Mouse (Mus musculus): ENCODE measurements around the gene Gm9611. TPM values are rescaled to one million over a fixed set of nuclear protein-coding genes. Genes with fewer than 3 reads are reported as not detected.
"Not testable (repeated sequence)": the region's sequence is repeated elsewhere in the genome, so short reads cannot be mapped to it uniquely, and the experiment has no call there.

Gene Gm9611
- not detected in 2 replicates for polyA plus RNA-seq (2016; fragmentation: Nextera tagmentation; extraction: Ambion mirVana)

DNA sequence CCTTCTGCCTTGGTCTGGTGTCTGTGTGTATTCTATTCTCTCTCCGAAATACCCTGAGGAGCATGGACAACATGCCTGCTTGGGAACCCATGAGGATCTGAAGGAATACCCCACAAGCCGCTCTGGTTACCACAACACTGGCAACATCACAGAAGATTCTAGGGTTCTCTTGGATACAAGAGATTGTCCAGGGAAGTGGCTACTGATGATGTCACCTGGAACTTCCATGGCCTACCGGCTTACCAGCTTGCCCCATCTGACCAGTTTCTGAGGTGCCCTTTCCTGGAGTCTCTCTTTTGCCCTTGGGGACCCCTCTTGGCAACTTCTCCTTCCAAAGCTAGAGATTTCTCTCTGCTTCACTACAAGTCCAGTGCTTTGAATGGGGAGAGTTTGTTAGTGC, at the start of gene Gm9611:
Gene Gm9611, minus strand, starts transcription at position 101 of the 400 bp plus-strand sequence.
- H3K27me3 ChIP-seq (replicated peaks); H3K4me2 ChIP-seq; H3K27ac ChIP-seq (ENCODE audit: poor library complexity, severe bottlenecking); ATAC-seq (ENCODE audit: insufficient number of reproducible peaks, low FRiP score); H3K9ac ChIP-seq; H3K4me3 ChIP-seq; H3K36me3 ChIP-seq; H3K9me3 ChIP-seq (replicated peaks); H3K4me1 ChIP-seq (replicated peaks): not testable (repeated sequence)
- no CpG with 5 or more reads among the region's 3 CpGs for WGBS

DNA sequence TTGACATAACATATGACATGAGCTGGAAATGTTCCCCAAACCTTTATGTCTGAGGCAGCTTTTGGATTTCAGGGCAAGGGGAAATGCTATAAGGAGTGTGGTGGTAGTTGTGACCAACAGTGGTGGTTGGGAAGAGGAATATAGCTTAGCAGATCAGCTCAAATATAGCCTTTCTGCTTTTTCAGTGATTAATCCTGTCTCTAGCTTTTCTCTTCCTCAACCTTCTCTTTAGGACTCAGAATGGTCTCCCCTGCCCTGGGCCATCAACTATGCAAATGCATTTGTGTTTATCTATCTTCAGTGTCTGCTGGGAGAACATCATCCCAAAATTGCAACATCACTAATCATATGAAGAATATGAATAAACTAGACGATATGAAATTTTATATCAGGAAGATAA, 12.8 kb upstream of the Gm9611 start, which contains the start of gene Gm7995:
Gene Gm7995, plus strand, starts transcription at position 301 of the 400 bp plus-strand sequence.
- WGBS = no CpG with 5 or more reads among the region's 1 CpGs
- H3K27ac ChIP-seq (ENCODE audit: poor library complexity, severe bottlenecking); H3K9me3 ChIP-seq (replicated peaks); H3K9ac ChIP-seq; H3K4me3 ChIP-seq; H3K4me1 ChIP-seq (replicated peaks); H3K36me3 ChIP-seq; ATAC-seq (ENCODE audit: insufficient number of reproducible peaks, low FRiP score); H3K27me3 ChIP-seq (replicated peaks); H3K4me2 ChIP-seq: not testable (repeated sequence)

DNA sequence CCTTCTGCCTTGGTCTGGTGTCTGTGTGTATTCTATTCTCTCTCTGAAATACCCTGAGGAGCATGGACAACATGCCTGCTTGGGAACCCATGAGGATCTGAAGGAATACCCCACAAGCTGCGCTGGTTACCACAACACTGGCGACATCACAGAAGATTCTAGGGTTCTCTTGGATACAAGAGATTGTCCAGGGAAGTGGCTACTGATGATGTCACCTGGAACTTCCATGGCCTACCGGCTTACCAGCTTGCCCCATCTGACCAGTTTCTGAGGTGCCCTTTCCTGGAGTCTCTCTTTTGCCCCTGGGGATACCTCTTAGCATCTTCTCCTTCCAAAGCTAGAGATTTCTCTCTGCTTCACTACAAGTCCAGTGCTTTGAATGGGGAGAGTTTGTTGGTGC, 37.2 kb downstream of the Gm9611 start, which contains the start of gene Gm17026:
Gene Gm17026, minus strand, starts transcription at position 101 of the 400 bp plus-strand sequence.
- H3K4me2 ChIP-seq; H3K4me1 ChIP-seq (replicated peaks); H3K36me3 ChIP-seq; H3K9ac ChIP-seq; H3K9me3 ChIP-seq (replicated peaks); H3K27ac ChIP-seq (ENCODE audit: poor library complexity, severe bottlenecking); ATAC-seq (ENCODE audit: insufficient number of reproducible peaks, low FRiP score); H3K27me3 ChIP-seq (replicated peaks); H3K4me3 ChIP-seq: not testable (repeated sequence)
- WGBS = 80% methylated on average over 1 of the region's 3 CpGs

Small RNA genes within 50 kb of the gene (microRNA-seq; reads per million reads assigned to microRNA genes)
- not detected for gene Gm25208
- not detected for gene Gm25892

Other genes with a start within 250 kb of the Gm9611 start
- gene Gm7951, start 180.0 kb downstream of the Gm9611 start, polyA plus RNA-seq (2016; fragmentation: Nextera tagmentation; extraction: Ambion mirVana) = not detected in 2 replicates
- not detected in 2 replicates for gene Gm17027, start 134.7 kb downstream of the Gm9611 start, polyA plus RNA-seq (2016; fragmentation: Nextera tagmentation; extraction: Ambion mirVana)
- not detected in 2 replicates for gene Gm3573, start 106.6 kb downstream of the Gm9611 start, polyA plus RNA-seq (2016; fragmentation: Nextera tagmentation; extraction: Ambion mirVana)
- gene Gm17026, start 37.3 kb downstream of the Gm9611 start, polyA plus RNA-seq (2016; fragmentation: Nextera tagmentation; extraction: Ambion mirVana) = not detected in 2 replicates
- not detected in 2 replicates for gene Gm7995, start 12.9 kb upstream of the Gm9611 start, polyA plus RNA-seq (2016; fragmentation: Nextera tagmentation; extraction: Ambion mirVana)
- not detected in 2 replicates for gene Gm8005, start 142.3 kb upstream of the Gm9611 start, polyA plus RNA-seq (2016; fragmentation: Nextera tagmentation; extraction: Ambion mirVana)
- gene Gm8011, start 166.5 kb upstream of the Gm9611 start, polyA plus RNA-seq (2016; fragmentation: Nextera tagmentation; extraction: Ambion mirVana) = not detected in 2 replicates
- not detected in 2 replicates for gene Gm8020, start 205.0 kb upstream of the Gm9611 start, polyA plus RNA-seq (2016; fragmentation: Nextera tagmentation; extraction: Ambion mirVana)
- gene Gm8024, start 226.9 kb upstream of the Gm9611 start, polyA plus RNA-seq (2016; fragmentation: Nextera tagmentation; extraction: Ambion mirVana) = not detected in 2 replicates